ENCODE assay signal across 9 mouse cellular contexts in the genomic region with DNA sequence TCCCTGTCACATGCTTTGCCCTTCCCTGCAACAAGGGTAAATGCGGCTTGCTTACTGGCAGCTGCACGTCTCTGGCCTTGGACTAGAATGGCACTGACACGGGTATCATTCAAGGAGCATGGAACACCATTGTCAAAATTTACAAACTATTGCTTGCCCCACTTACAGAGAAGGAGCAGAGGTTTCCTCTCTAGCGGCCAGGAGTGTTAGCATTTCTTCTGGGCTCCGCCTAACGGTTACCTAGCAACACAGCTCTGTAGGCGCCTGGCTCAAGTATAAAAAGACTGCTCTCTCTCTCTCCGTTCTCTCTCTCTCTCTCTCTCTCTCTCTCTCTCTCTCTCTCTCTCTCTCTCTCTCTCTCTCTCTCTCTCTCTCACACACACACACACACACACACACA. TPM values are rescaled to one million over a fixed set of nuclear protein-coding genes. Genes with fewer than 3 reads are reported as not detected.
A peak's percentile ranks its signal among the peaks of the same experiment; 100 is the strongest.
DNase-seq lines count a peak whose midpoint lies in the region; ATAC-seq lines count a peak whose summit lies in the region.
"Had no signal": no experiment of that assay in that cellular context is flagged by ENCODE, and none has a peak within 500 bp of the region (broad histone marks: within the 10 kb centered on the region; RNA-seq: fewer than 3 reads in every experiment).

No protein-coding gene starts in this region.

- H3K9me3 ChIP-seq in intestine, embryonic 16.5 days (ENCODE audit: control insufficient read depth, low read length), result peaks cover 12% of the 10 kb centered on the region
- no peaks in the 10 kb centered on the region for H3K9me3 ChIP-seq in intestine, embryonic 15.5 days

- no peak overlapping the region for H3K27ac ChIP-seq in intestine, embryonic 16.5 days (ENCODE audit: low read length)
- H3K27ac ChIP-seq in intestine, embryonic 15.5 days, result no peak overlapping the region

- no peak overlapping the region for H3K9ac ChIP-seq in intestine, embryonic 16.5 days (ENCODE audit: low read depth, low read length)
- H3K9ac ChIP-seq in intestine, embryonic 15.5 days, result no peak overlapping the region

- no peaks in the 10 kb centered on the region for H3K27me3 ChIP-seq in intestine, embryonic 16.5 days (replicated peaks; ENCODE audit: control insufficient read depth, insufficient read depth, low read length)
- H3K27me3 ChIP-seq in intestine, embryonic 15.5 days (replicated peaks), result no peaks in the 10 kb centered on the region

- H3K36me3 ChIP-seq in intestine, embryonic 16.5 days (ENCODE audit: control insufficient read depth, insufficient read depth, low read length), result no peaks in the 10 kb centered on the region
- H3K36me3 ChIP-seq in intestine, embryonic 15.5 days, result no peaks in the 10 kb centered on the region

- H3K4me2 ChIP-seq in intestine, embryonic 16.5 days (ENCODE audit: low read depth, low read length), result 0 out of 2 replicates have a peak overlapping the region, but pooled peaks have one; percentile 19
- no peak overlapping the region for H3K4me2 ChIP-seq in intestine, embryonic 15.5 days (replicated peaks)

- no peak overlapping the region for H3K4me3 ChIP-seq in intestine, embryonic 16.5 days (ENCODE audit: low read length)
- no peak overlapping the region for H3K4me3 ChIP-seq in intestine, embryonic 15.5 days (replicated peaks)

- DNase-seq in ES-CJ7 (ENCODE audit: low read depth, low spot score) (peak; percentile 79), ZHBTc4 (ENCODE audit: low read depth, low spot score) (peak; percentile 84)
- DNase-seq in lung, postnatal 10 days, result peak; percentile 62
- no peak for DNase-seq in gastrocnemius, postnatal 10 days
- DNase-seq in layer of hippocampus, adult 18-20 months (ENCODE audit: low spot score in 2 of 2), result no peak
- DNase-seq in right cerebral cortex, postnatal 4 days, result no peak

- 16% methylated on average over 8 of the region's 8 CpGs for WGBS in intestine, embryonic 16.5 days
- 18% methylated on average over 8 of the region's 8 CpGs for WGBS in intestine, embryonic 15.5 days

- peaks cover 4% of the 10 kb centered on the region for H3K4me1 ChIP-seq in intestine, embryonic 16.5 days (ENCODE audit: control insufficient read depth, insufficient read depth, low read length)
- peaks cover 3% of the 10 kb centered on the region; the same call in 1 of the 2 replicates for H3K4me1 ChIP-seq in intestine, embryonic 15.5 days (replicated peaks)

- no peak for ATAC-seq in intestine, embryonic 16.5 days
- no peak for ATAC-seq in intestine, embryonic 15.5 days

RNA-seq across cellular contexts. Expression of gene Pafah2, which starts 3.5 kb away (rescaled TPM):
- polyA plus RNA-seq in intestine, embryonic 16.5 days (2015; fragmentation: Nextera tagmentation; extraction: Ambion mirVana), result 61.6 and 69.2 TPM in 2 replicates
- polyA plus RNA-seq in intestine, embryonic 15.5 days (2015; fragmentation: Nextera tagmentation; extraction: Ambion mirVana), result 42.4 and 42.6 TPM in 2 replicates
- 1 to 10 TPM; 2.4 to 2.9 TPM for total RNA-seq in gastrocnemius, postnatal 10 days (2021)
- total RNA-seq in layer of hippocampus, adult 18-20 months (2021), result 1 to 10 TPM; 5.0 to 5.9 TPM

RNA-seq across cellular contexts. Expression of gene Extl1, which starts 8.9 kb away (rescaled TPM):
- 1.6 and 1.7 TPM in 2 replicates for polyA plus RNA-seq in intestine, embryonic 16.5 days (2015; fragmentation: Nextera tagmentation; extraction: Ambion mirVana)
- 1.4 and 1.5 TPM in 2 replicates for polyA plus RNA-seq in intestine, embryonic 15.5 days (2015; fragmentation: Nextera tagmentation; extraction: Ambion mirVana)
- total RNA-seq in gastrocnemius, postnatal 10 days (2021), result 10 to 100 TPM; 24.7 to 27.4 TPM
- 10 to 100 TPM; 46.1 to 48.0 TPM for total RNA-seq in layer of hippocampus, adult 18-20 months (2021)

RNA-seq across cellular contexts. Expression of gene Slc30a2, which starts 49.6 kb away (rescaled TPM):
- 7.4 and 10.6 TPM in 2 replicates for polyA plus RNA-seq in intestine, embryonic 16.5 days (2015; fragmentation: Nextera tagmentation; extraction: Ambion mirVana)
- polyA plus RNA-seq in intestine, embryonic 15.5 days (2015; fragmentation: Nextera tagmentation; extraction: Ambion mirVana), result 4.4 and 4.5 TPM in 2 replicates
- under 1 TPM; 0.29 to 0.66 TPM for total RNA-seq in gastrocnemius, postnatal 10 days (2021)
- under 1 TPM in 1 of 2 experiments, not detected in 1; 0.10 TPM for total RNA-seq in layer of hippocampus, adult 18-20 months (2021)
- polyA plus RNA-seq: limb, embryonic 11.5 days had no signal

Comparison
In these comparisons a context has a peak if more than half of its experiments do, and no peak if none do; other contexts are left out.
1. DNase-seq: peak in ES-CJ7 (single experiment), ZHBTc4 (single experiment) and lung, postnatal 10 days (single experiment); none in gastrocnemius, postnatal 10 days (single experiment), layer of hippocampus, adult 18-20 months (0 of 2) and right cerebral cortex, postnatal 4 days (single experiment).